Mouse (Mus musculus): Measurements from ENCODE around the gene Plb1. TPM values are rescaled to one million over a fixed set of nuclear protein-coding genes. Genes with fewer than 3 reads are reported as not detected.

Gene Plb1
- polyA plus RNA-seq, 1 experiment from 2014 or later, result not detected

GRCm38 (mm10) chr5:32408771-32409170 is 176.3 kb downstream of the Plb1 start:
- Histone ChIP-seq H3K4me2 (no peak overlapping the region), H3K4me1 (replicated peaks) (peaks cover 24% of the 10 kb centered on the region), H3K27me3 (no peaks in the 10 kb centered on the region), H3K4me3 (no peak overlapping the region), H3K9me3 (no peaks in the 10 kb centered on the region), H3K27ac (replicated peaks) (no peak overlapping the region), H3K36me3 (no peaks in the 10 kb centered on the region), H3K9ac (no peak overlapping the region)
- 95% methylated on average over 1 of the region's 1 CpGs for WGBS
- ATAC-seq (ENCODE audit: low FRiP score, low read depth), result no peak

- Histone ChIP-seq H3K36me3 (no peaks in the 10 kb centered on the region), H3K4me3 (no peak overlapping the region), H3K9ac (no peak overlapping the region), H3K4me2 (no peak overlapping the region), H3K9me3 (no peaks in the 10 kb centered on the region), H3K27ac (replicated peaks) (no peak overlapping the region), H3K27me3 (no peaks in the 10 kb centered on the region), H3K4me1 (replicated peaks) (peaks cover 21% of the 10 kb centered on the region)
- WGBS, result 88% methylated on average over 2 of the region's 2 CpGs
- ATAC-seq (ENCODE audit: low FRiP score, low read depth), result no peak
These were observed 177.2 kb downstream of the Plb1 start for GRCm38 (mm10) chr5:32409747-32410146.

- Histone ChIP-seq H3K9ac (no peak overlapping the region), H3K4me3 (no peak overlapping the region), H3K27ac (replicated peaks) (no peak overlapping the region), H3K9me3 (no peaks in the 10 kb centered on the region), H3K4me1 (replicated peaks) (peaks cover 13% of the 10 kb centered on the region; the same call in 1 of the 2 replicates), H3K4me2 (no peak overlapping the region), H3K27me3 (no peaks in the 10 kb centered on the region), H3K36me3 (no peaks in the 10 kb centered on the region)
- WGBS, result 80% methylated on average over 3 of the region's 3 CpGs
- ATAC-seq (ENCODE audit: low FRiP score, low read depth), result no peak
These were observed 178.6 kb downstream of the Plb1 start for GRCm38 (mm10) chr5:32410954-32411688.

GRCm38 (mm10) chr5:32412186-32412950 is 179.9 kb downstream of the Plb1 start:
- Histone ChIP-seq H3K4me3 (no peak overlapping the region), H3K9ac (no peak overlapping the region), H3K36me3 (no peaks in the 10 kb centered on the region), H3K4me2 (no peak overlapping the region), H3K27me3 (no peaks in the 10 kb centered on the region), H3K9me3 (no peaks in the 10 kb centered on the region), H3K27ac (replicated peaks) (peak overlapping the region; percentile 42; the same call in 1 of the 2 replicates), H3K4me1 (replicated peaks) (peaks cover 13% of the 10 kb centered on the region; the same call in 1 of the 2 replicates)
- WGBS, result 22% methylated on average over 1 of the region's 1 CpGs
- ATAC-seq (ENCODE audit: low FRiP score, low read depth), result no peak; the same call in 1 of the 2 replicates

GRCm38 (mm10) chr5:32413083-32413482 is 180.6 kb downstream of the Plb1 start:
- WGBS, result 75% methylated on average over 2 of the region's 2 CpGs
- no peaks in the 10 kb centered on the region for H3K9me3 ChIP-seq
- no peak for ATAC-seq (ENCODE audit: low FRiP score, low read depth)
- no peak overlapping the region for H3K4me2 ChIP-seq
- no peaks in the 10 kb centered on the region for H3K36me3 ChIP-seq
- no peaks in the 10 kb centered on the region for H3K27me3 ChIP-seq
- H3K4me3 ChIP-seq, result no peak overlapping the region
- H3K27ac ChIP-seq (replicated peaks), result peak overlapping the region; percentile 42
- no peak overlapping the region for H3K9ac ChIP-seq
- peaks cover 13% of the 10 kb centered on the region; the same call in 1 of the 2 replicates for H3K4me1 ChIP-seq (replicated peaks)

GRCm38 (mm10) chr5:32413569-32413968 is 181.1 kb downstream of the Plb1 start:
- Histone ChIP-seq H3K4me1 (replicated peaks) (peaks cover 13% of the 10 kb centered on the region; the same call in 1 of the 2 replicates), H3K27me3 (no peaks in the 10 kb centered on the region), H3K27ac (replicated peaks) (peak overlapping the region; percentile 42; the same call in 1 of the 2 replicates), H3K4me2 (no peak overlapping the region), H3K36me3 (no peaks in the 10 kb centered on the region), H3K9me3 (no peaks in the 10 kb centered on the region), H3K4me3 (no peak overlapping the region), H3K9ac (no peak overlapping the region)
- ATAC-seq (ENCODE audit: low FRiP score, low read depth), result no peak
- WGBS, result 77% methylated on average over 2 of the region's 2 CpGs

GRCm38 (mm10) chr5:32414461-32414985 is 182.0 kb downstream of the Plb1 start:
- Histone ChIP-seq H3K36me3 (no peaks in the 10 kb centered on the region), H3K27ac (replicated peaks) (no peak overlapping the region), H3K27me3 (no peaks in the 10 kb centered on the region), H3K9me3 (no peaks in the 10 kb centered on the region), H3K4me2 (no peak overlapping the region), H3K4me1 (replicated peaks) (peaks cover 13% of the 10 kb centered on the region; the same call in 1 of the 2 replicates), H3K4me3 (no peak overlapping the region), H3K9ac (no peak overlapping the region)
- WGBS, result 85% methylated on average over 5 of the region's 5 CpGs
- ATAC-seq (ENCODE audit: low FRiP score, low read depth), result no peak

- ATAC-seq (ENCODE audit: low FRiP score, low read depth), result no peak
- H3K27ac ChIP-seq (replicated peaks), result no peak overlapping the region
These were observed 183.0 kb downstream of the Plb1 start for GRCm38 (mm10) chr5:32415554-32415953.

More at GRCm38 (mm10) chr5:32415554-32415953, 183.0 kb downstream of the Plb1 start:
- no peaks in the 10 kb centered on the region for H3K27me3 ChIP-seq
- no peak overlapping the region for H3K4me2 ChIP-seq
- H3K36me3 ChIP-seq, result no peaks in the 10 kb centered on the region
- no peaks in the 10 kb centered on the region for H3K9me3 ChIP-seq
- H3K4me3 ChIP-seq, result no peak overlapping the region
- WGBS, result 90% methylated on average over 6 of the region's 6 CpGs
- H3K4me1 ChIP-seq (replicated peaks), result peaks cover 13% of the 10 kb centered on the region; the same call in 1 of the 2 replicates
- no peak overlapping the region for H3K9ac ChIP-seq

Other genes with a start within 250 kb of the Plb1 start
- gene Fosl2, start 96.9 kb upstream of the Plb1 start, polyA plus RNA-seq (2015; fragmentation: Nextera tagmentation; extraction: Ambion mirVana), result 0.55 and 0.61 TPM in 2 replicates
- gene Ppp1cb, start 226.1 kb downstream of the Plb1 start, polyA plus RNA-seq (2015; fragmentation: Nextera tagmentation; extraction: Ambion mirVana), result 188 and 203 TPM in 2 replicates